24 mouse cellular contexts compared by ENCODE assay signal in the genomic region with DNA sequence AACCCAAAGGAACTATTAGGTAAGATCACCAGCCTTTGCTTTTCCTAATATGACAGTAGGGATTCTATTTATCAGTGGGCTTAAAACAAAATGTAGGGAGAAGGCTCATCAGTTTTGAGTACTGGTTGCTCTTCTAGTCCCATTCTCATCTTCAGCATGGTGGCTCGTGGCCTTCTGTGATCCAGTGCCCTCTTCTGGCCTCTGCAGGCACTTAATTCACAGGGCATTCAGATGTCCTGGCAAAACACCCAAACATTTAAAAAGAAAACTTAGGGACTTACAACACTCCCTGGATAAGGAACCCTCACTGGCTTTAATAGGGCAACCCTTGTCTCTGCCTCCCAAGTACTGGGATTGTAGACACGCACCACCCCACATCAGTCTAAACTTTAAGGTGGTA. TPM values are rescaled to one million over a fixed set of nuclear protein-coding genes. Genes with fewer than 3 reads are reported as not detected.
DNase-seq lines count a peak whose midpoint lies in the region; ATAC-seq and TF ChIP-seq lines count a peak whose summit lies in the region.
"Had no signal": no experiment of that assay in that cellular context is flagged by ENCODE, and none has a peak within 500 bp of the region (broad histone marks: within the 10 kb centered on the region; RNA-seq: fewer than 3 reads in every experiment).

No protein-coding gene starts in this region.

- peaks cover 2% of the 10 kb centered on the region; the same call in 1 of the 2 replicates for H3K4me1 ChIP-seq in heart, adult 2 months (ENCODE audit: control insufficient read depth, insufficient read depth, low read length)
- H3K4me1 ChIP-seq in liver, embryonic 14.5 days (replicated peaks; ENCODE audit: control insufficient read depth in 2 of 2, insufficient read depth in 2 of 2, low read length in 1 of 2), result no peaks in the 10 kb centered on the region
- H3K4me1 ChIP-seq in liver, embryonic 11.5 days (replicated peaks; ENCODE audit: control insufficient read depth, insufficient read depth, low read length), result no peaks in the 10 kb centered on the region
- no peaks in the 10 kb centered on the region for H3K4me1 ChIP-seq in CH12.LX (ENCODE audit: control insufficient read depth in 1 of 2, insufficient read depth in 2 of 2)
- H3K4me1 ChIP-seq in embryonic fibroblast, embryonic 13.5 days (ENCODE audit: control insufficient read depth, insufficient read depth, low read length), result no peaks in the 10 kb centered on the region
- H3K4me1 ChIP-seq: embryonic facial prominence, embryonic 15.5 days; forebrain, embryonic 12.5 days; hindbrain, embryonic 12.5 days; limb, embryonic 12.5 days; midbrain, embryonic 12.5 days; neural tube, embryonic 15.5 days had no signal

- no peak overlapping the region for H3K9ac ChIP-seq in heart, adult 2 months (ENCODE audit: low read depth, low read length)
- H3K9ac ChIP-seq in liver, embryonic 14.5 days (replicated peaks), result no peak overlapping the region
- H3K9ac ChIP-seq in liver, embryonic 11.5 days (ENCODE audit: low read depth, low read length), result no peak overlapping the region
- no peak overlapping the region for H3K9ac ChIP-seq in CH12.LX (ENCODE audit: insufficient read depth, low read depth)
- H3K9ac ChIP-seq: embryonic facial prominence, embryonic 15.5 days; forebrain, embryonic 12.5 days; heart, embryonic 13.5 days; hindbrain, embryonic 12.5 days; limb, embryonic 12.5 days; midbrain, embryonic 12.5 days; neural tube, embryonic 15.5 days had no signal

- peak; percentile 42 for TF ChIP-seq RAD21 in CH12.LX (IDR thresholded peaks at IDR 0.05; ENCODE audit: low read depth, low read length)

- intact Hi-C loops in heart, adult 2 months (cut with DNase I), result no loop called here
- intact Hi-C loops in heart, postnatal 25 days (cut with DNase I), result no loop called here

- ATAC-seq in liver, embryonic 14.5 days (ENCODE audit: insufficient read depth), result no peak
- no peak for ATAC-seq in liver, embryonic 11.5 days (replicated peaks; ENCODE audit: low FRiP score)

- peak; percentile 27 for TF ChIP-seq CTCF in heart, adult 2 months (IDR thresholded peaks at IDR 0.05)
- peak; percentile 31; the same call in 1 of the 2 replicates for TF ChIP-seq CTCF in liver, embryonic 14.5 days (IDR thresholded peaks at IDR 0.05; ENCODE audit: low read depth)
- peak in 1 of 2 experiments; percentile 60; a peak in 2 of 4 replicates for TF ChIP-seq CTCF in CH12.LX (conservative IDR thresholded peaks at IDR 0.05 in 1 of 2, IDR thresholded peaks at IDR 0.05 in 1 of 2; ENCODE audit: low read depth in 2 of 2, low read length in 2 of 2)
- peak; percentile 30; the same call in 1 of the 2 replicates for TF ChIP-seq CTCF in embryonic fibroblast, embryonic 13.5 days (IDR thresholded peaks at IDR 0.05; ENCODE audit: borderline replicate concordance, insufficient read depth, low read length)

- WGBS in heart, adult 2 months, result 75% methylated on average over 2 of the region's 2 CpGs
- 59% methylated on average over 2 of the region's 2 CpGs for WGBS in liver, embryonic 14.5 days (ENCODE audit: insufficient replicate concordance)
- 72% methylated on average over 2 of the region's 2 CpGs for WGBS in liver, embryonic 11.5 days

- TF ChIP-seq POLR2A in heart, adult 2 months (IDR thresholded peaks at IDR 0.05; ENCODE audit: insufficient read depth, low read depth, low read length), result no peak
- no peak for TF ChIP-seq POLR2A in CH12.LX (IDR thresholded peaks at IDR 0.05; ENCODE audit: low read depth, low read length)
- no peak for TF ChIP-seq POLR2A in embryonic fibroblast, embryonic 13.5 days (IDR thresholded peaks at IDR 0.05; ENCODE audit: low read depth, low read length)

- no peak overlapping the region for H3K27ac ChIP-seq in heart, adult 2 months
- no peak overlapping the region for H3K27ac ChIP-seq in liver, embryonic 14.5 days
- H3K27ac ChIP-seq in liver, embryonic 11.5 days (ENCODE audit: low read depth, low read length), result no peak overlapping the region
- H3K27ac ChIP-seq in CH12.LX (ENCODE audit: insufficient read depth, low read depth), result no peak overlapping the region
- H3K27ac ChIP-seq in embryonic fibroblast, embryonic 13.5 days (ENCODE audit: insufficient read depth, low read length), result no peak overlapping the region
- H3K27ac ChIP-seq: embryonic facial prominence, embryonic 15.5 days; forebrain, embryonic 12.5 days; heart, embryonic 13.5 days; hindbrain, embryonic 12.5 days; limb, embryonic 12.5 days; macrophage; midbrain, embryonic 12.5 days; neural tube, embryonic 15.5 days had no signal

- in situ Hi-C loops in CH12.LX (cut with MboI; ENCODE audit: low pct_ligation_motif_present, low pct_unique_long_range_greater_than_20kb, low sequenced_read_pairs), result no loop called here

- DNase-seq in heart, adult 2 months, result no peak
- no peak for DNase-seq in heart, postnatal 25 days (ENCODE audit: low spot score)
- no peak for DNase-seq in liver, embryonic 14.5 days (ENCODE audit: low read depth in 3 of 3, low spot score in 3 of 3)
- DNase-seq in liver, embryonic 11.5 days (ENCODE audit: low spot score), result no peak
- DNase-seq in CH12.LX (ENCODE audit: extremely low read depth), result no peak
- no peak for DNase-seq in T-cell, adult 2 months (ENCODE audit: low spot score)
- DNase-seq in embryo, embryonic 10.5 days (ENCODE audit: low spot score), result no peak
- DNase-seq: adrenal gland, postnatal 14 days; cerebellum, adult 2 months; gastrocnemius, postnatal 36 days; kidney, postnatal 14 days; layer of hippocampus, adult 9-11 months; lung, adult 2 months; thymus, adult 18-20 months had no signal

- no peaks in the 10 kb centered on the region for H3K9me3 ChIP-seq in liver, embryonic 14.5 days (ENCODE audit: control insufficient read depth, low read length)
- no peaks in the 10 kb centered on the region for H3K9me3 ChIP-seq in liver, embryonic 11.5 days (ENCODE audit: control insufficient read depth, low read length)
- no peaks in the 10 kb centered on the region for H3K9me3 ChIP-seq in CH12.LX (replicated peaks; ENCODE audit: low read length)
- H3K9me3 ChIP-seq: embryonic facial prominence, embryonic 15.5 days; forebrain, embryonic 12.5 days; heart, embryonic 13.5 days; hindbrain, embryonic 12.5 days; limb, embryonic 12.5 days; midbrain, embryonic 12.5 days; neural tube, embryonic 15.5 days had no signal

- no peak for TF ChIP-seq EP300 in heart, adult 2 months (IDR thresholded peaks at IDR 0.05; ENCODE audit: insufficient read depth, low read depth, low read length)
- TF ChIP-seq EP300 in liver, embryonic 14.5 days (IDR thresholded peaks at IDR 0.05; ENCODE audit: low read depth), result no peak
- no peak for TF ChIP-seq EP300 in CH12.LX (IDR thresholded peaks at IDR 0.05; ENCODE audit: low read length)

- dilution Hi-C loops in CH12.LX (cut with MboI; ENCODE audit: extremely low pct_ligation_motif_present, extremely low pct_unique_long_range_greater_than_20kb, low sequenced_read_pairs), result no loop called here

- no peaks in the 10 kb centered on the region for H3K79me2 ChIP-seq in heart, adult 2 months (replicated peaks; ENCODE audit: control insufficient read depth, insufficient read depth, low read length)
- no peaks in the 10 kb centered on the region for H3K79me2 ChIP-seq in CH12.LX (replicated peaks; ENCODE audit: control insufficient read depth, extremely low read depth, insufficient read depth, poor library complexity, severe bottlenecking)

- H3K4me2 ChIP-seq in liver, embryonic 14.5 days (ENCODE audit: low read depth), result no peak overlapping the region
- H3K4me2 ChIP-seq in liver, embryonic 11.5 days, result no peak overlapping the region
- H3K4me2 ChIP-seq in CH12.LX (ENCODE audit: insufficient read depth, low read depth, poor library complexity, severe bottlenecking), result no peak overlapping the region
- H3K4me2 ChIP-seq: embryonic facial prominence, embryonic 15.5 days; forebrain, embryonic 12.5 days; heart, embryonic 13.5 days; hindbrain, embryonic 12.5 days; limb, embryonic 12.5 days; midbrain, embryonic 12.5 days; neural tube, embryonic 15.5 days had no signal

- peaks cover 2% of the 10 kb centered on the region; the same call in 1 of the 2 replicates for H3K36me3 ChIP-seq in heart, adult 2 months (ENCODE audit: control insufficient read depth, insufficient read depth, low read length)
- H3K36me3 ChIP-seq in liver, embryonic 14.5 days (replicated peaks; ENCODE audit: control insufficient read depth, insufficient read depth, low read depth), result no peaks in the 10 kb centered on the region
- H3K36me3 ChIP-seq in liver, embryonic 11.5 days (ENCODE audit: control insufficient read depth, insufficient read depth, low read length), result no peaks in the 10 kb centered on the region
- H3K36me3 ChIP-seq in CH12.LX (replicated peaks in 1 of 2; ENCODE audit: control insufficient read depth in 1 of 2, insufficient read depth in 1 of 2, low read length in 1 of 2), result peaks cover 2 to 13% of the 10 kb centered on the region in 2 experiments
- H3K36me3 ChIP-seq: embryonic facial prominence, embryonic 15.5 days; forebrain, embryonic 12.5 days; heart, embryonic 13.5 days; hindbrain, embryonic 12.5 days; midbrain, embryonic 12.5 days; neural tube, embryonic 15.5 days had no signal

- no peak overlapping the region for H3K4me3 ChIP-seq in heart, adult 2 months
- no peak overlapping the region for H3K4me3 ChIP-seq in liver, embryonic 14.5 days (ENCODE audit: insufficient read depth in 1 of 2, low read depth in 2 of 2, low read length in 2 of 2)
- H3K4me3 ChIP-seq in liver, embryonic 11.5 days (ENCODE audit: low read depth, low read length), result no peak overlapping the region
- H3K4me3 ChIP-seq in CH12.LX (replicated peaks in 1 of 3; ENCODE audit: low read depth in 2 of 3, low read length in 2 of 3, poor library complexity in 1 of 3), result no peak overlapping the region
- H3K4me3 ChIP-seq in embryonic fibroblast, embryonic 13.5 days (ENCODE audit: insufficient read depth, low read length), result no peak overlapping the region
- H3K4me3 ChIP-seq: embryonic facial prominence, embryonic 15.5 days; forebrain, embryonic 12.5 days; heart, embryonic 13.5 days; hindbrain, embryonic 12.5 days; limb, embryonic 12.5 days; midbrain, embryonic 12.5 days; myocyte; neural tube, embryonic 15.5 days had no signal

- H3K27me3 ChIP-seq in heart, adult 2 months (ENCODE audit: control insufficient read depth, insufficient read depth, low read length), result no peaks in the 10 kb centered on the region
- H3K27me3 ChIP-seq in liver, embryonic 14.5 days (ENCODE audit: control insufficient read depth, insufficient read depth, low read length), result no peaks in the 10 kb centered on the region
- no peaks in the 10 kb centered on the region for H3K27me3 ChIP-seq in liver, embryonic 11.5 days (replicated peaks; ENCODE audit: control insufficient read depth, insufficient read depth, low read length)
- no peaks in the 10 kb centered on the region for H3K27me3 ChIP-seq in CH12.LX (replicated peaks)
- H3K27me3 ChIP-seq: embryonic facial prominence, embryonic 15.5 days; forebrain, embryonic 12.5 days; heart, embryonic 13.5 days; hindbrain, embryonic 12.5 days; limb, embryonic 12.5 days; midbrain, embryonic 12.5 days; neural tube, embryonic 15.5 days had no signal

RNA-seq across cellular contexts. Expression of gene Toe1, which starts 13.2 kb away (rescaled TPM):
- total RNA-seq in heart, adult 2 months (2021), result 1 to 10 TPM; 5.7 to 8.6 TPM
- polyA plus RNA-seq in heart, adult 2 months (2012; rRNA removed), result 12.3 and 15.3 TPM in 2 replicates
- 1 to 10 TPM; 6.9 to 8.2 TPM for total RNA-seq in heart, postnatal 25 days (2021)
- polyA plus RNA-seq in liver, embryonic 14.5 days (2012; rRNA removed), result 13.7 and 14.7 TPM in 2 replicates
- polyA plus RNA-seq in liver, embryonic 14.5 days (2014; fragmentation: Nextera tagmentation; extraction: Ambion mirVana), result 14.2 and 15.0 TPM in 2 replicates
- polyA plus RNA-seq in liver, embryonic 11.5 days (2014; fragmentation: Nextera tagmentation; extraction: Ambion mirVana), result 33.0 and 34.2 TPM in 2 replicates
- total RNA-seq in CH12.LX (2012; rRNA removed), result 31.3 and 39.0 TPM in 2 replicates
- 45.2 and 47.8 TPM in 2 replicates for total RNA-seq in CH12.LX (2014; rRNA removed)
- 37.0 and 40.3 TPM in 2 replicates for polyA plus RNA-seq in CH12.LX (2012; ENCODE audit: insufficient read length, low read depth)
- polyA plus RNA-seq in embryonic fibroblast, embryonic 13.5 days (2011; ENCODE audit: insufficient read length, low read depth, missing spikeins), result 18.4 and 18.6 TPM in 2 replicates

RNA-seq across cellular contexts. Expression of gene Mutyh, which starts 13.2 kb away (rescaled TPM):
- total RNA-seq in heart, adult 2 months (2021), result 1 to 10 TPM; 1.2 to 1.5 TPM
- 3.5 and 3.7 TPM in 2 replicates for polyA plus RNA-seq in heart, adult 2 months (2012; rRNA removed)
- total RNA-seq in heart, postnatal 25 days (2021), result 1 to 10 TPM; 1.5 to 1.6 TPM
- 2.7 and 3.5 TPM in 2 replicates for polyA plus RNA-seq in liver, embryonic 14.5 days (2012; rRNA removed)
- 1.7 and 2.1 TPM in 2 replicates for polyA plus RNA-seq in liver, embryonic 14.5 days (2014; fragmentation: Nextera tagmentation; extraction: Ambion mirVana)
- polyA plus RNA-seq in liver, embryonic 11.5 days (2014; fragmentation: Nextera tagmentation; extraction: Ambion mirVana), result 9.3 and 11.1 TPM in 2 replicates
- total RNA-seq in CH12.LX (2012; rRNA removed) (11.2 and 12.1 TPM in 2 replicates), CH12.LX (2014; rRNA removed) (12.5 and 15.7 TPM in 2 replicates)
- polyA plus RNA-seq in CH12.LX (2012; ENCODE audit: insufficient read length, low read depth), result 10.5 and 13.1 TPM in 2 replicates
- polyA plus RNA-seq in embryonic fibroblast, embryonic 13.5 days (2011; ENCODE audit: insufficient read length, low read depth, missing spikeins), result 4.7 and 9.2 TPM in 2 replicates

RNA-seq across cellular contexts. Expression of gene Hpdl, which starts 27.2 kb away (rescaled TPM):
- total RNA-seq in heart, adult 2 months (2021), result 1 to 10 TPM; 3.9 to 4.8 TPM
- polyA plus RNA-seq in heart, adult 2 months (2012; rRNA removed), result 4.0 and 4.3 TPM in 2 replicates
- total RNA-seq in heart, postnatal 25 days (2021), result 1 to 10 TPM; 4.2 to 4.8 TPM
- polyA plus RNA-seq in liver, embryonic 14.5 days (2012; rRNA removed), result 0.15 and 0.19 TPM in 2 replicates
- polyA plus RNA-seq in liver, embryonic 14.5 days (2014; fragmentation: Nextera tagmentation; extraction: Ambion mirVana), result 0.13 and 0.19 TPM in 2 replicates
- 1.2 and 1.4 TPM in 2 replicates for polyA plus RNA-seq in liver, embryonic 11.5 days (2014; fragmentation: Nextera tagmentation; extraction: Ambion mirVana)
- total RNA-seq in CH12.LX (2012; rRNA removed) (1.2 and 1.6 TPM in 2 replicates), CH12.LX (2014; rRNA removed) (0.20 and 0.31 TPM in 2 replicates)
- polyA plus RNA-seq in CH12.LX (2012; ENCODE audit: insufficient read length, low read depth), result 0.59 and 0.67 TPM in 2 replicates
- polyA plus RNA-seq in embryonic fibroblast, embryonic 13.5 days (2011; ENCODE audit: insufficient read length, low read depth, missing spikeins), result 0.39 TPM in 1 of 2 replicates, not detected in the other
- polyA plus RNA-seq: macrophage had no signal
